Mouse (Mus musculus) spleen, adult 2 months (tissue): ENCODE data around the gene Erp27.

ENCODE experiments used
- CTCF ChIP-seq: fragments of 200-500 bp; IDR thresholded peaks from 2 replicates; pipeline ENCODE4 v1.5.1; 2011; ENCODE audit warnings: mild to moderate bottlenecking, inconsistent platforms; ENCODE audit not compliant: insufficient read depth, insufficient read length, insufficient replicate concordance; ENCODE audit errors: extremely low read depth
- POLR2A ChIP-seq: fragments of 200-500 bp; IDR thresholded peaks from 2 replicates; pipeline ENCODE4 v1.6.1; 2011; ENCODE audit warnings: low read depth, low read length, inconsistent platforms

- TF ChIP-seq CTCF (no peak), POLR2A (no peak)
These were observed 61.0 kb downstream of the Erp27 start for GRCm38 (mm10) chr6:136861020-136861419.
